ENCODE assay signal across 9 mouse cellular contexts in the genomic region with DNA sequence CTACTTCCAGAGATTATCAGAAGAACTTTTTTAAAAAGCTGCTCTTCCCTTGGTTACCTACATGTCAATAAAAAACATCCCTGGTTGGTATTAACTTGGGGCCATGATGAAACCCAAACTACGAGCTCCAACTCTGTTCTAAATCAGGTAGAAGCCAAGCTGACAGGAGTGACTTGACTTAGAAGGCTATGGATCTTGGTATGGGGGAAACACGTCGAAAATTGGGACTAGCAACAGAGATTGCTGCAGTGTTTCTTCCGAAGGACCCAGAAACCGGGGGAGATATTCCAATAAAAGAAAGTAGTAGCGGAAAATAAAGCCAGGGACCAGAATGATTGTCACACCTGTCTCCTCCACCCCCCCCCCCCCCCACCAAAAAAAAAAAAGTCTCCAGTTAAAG. TPM values are rescaled to one million over a fixed set of nuclear protein-coding genes. Genes with fewer than 3 reads are reported as not detected.
DNase-seq lines count a peak whose midpoint lies in the region; ATAC-seq and TF ChIP-seq lines count a peak whose summit lies in the region.
"Had no signal": no experiment of that assay in that cellular context is flagged by ENCODE, and none has a peak within 500 bp of the region (broad histone marks: within the 10 kb centered on the region; RNA-seq: fewer than 3 reads in every experiment).

No protein-coding gene starts in this region.

- H3K4me1 ChIP-seq in heart, embryonic 16.5 days (ENCODE audit: control insufficient read depth, insufficient read depth, low read length) = peaks cover 15% of the 10 kb centered on the region
- H3K4me1 ChIP-seq in brown adipose tissue, adult 24 weeks (ENCODE audit: control insufficient read depth, insufficient read depth, insufficient read length, low read length) = no peaks in the 10 kb centered on the region
- peaks cover 12% of the 10 kb centered on the region for H3K4me1 ChIP-seq in hindbrain, embryonic 16.5 days (ENCODE audit: control insufficient read depth, insufficient read depth, low read depth, low read length)
- H3K4me1 ChIP-seq in midbrain, embryonic 13.5 days (replicated peaks) = peaks cover 21% of the 10 kb centered on the region
- no peaks in the 10 kb centered on the region; the same call in 1 of the 2 replicates for H3K4me1 ChIP-seq in cerebellum, adult 2 months (ENCODE audit: control insufficient read depth, insufficient read depth, low read length)

- TF ChIP-seq CTCF in cerebellum, adult 2 months (IDR thresholded peaks at IDR 0.05; ENCODE audit: borderline replicate concordance, insufficient read depth, low read depth, low read length) = no peak

- H3K36me3 ChIP-seq in heart, embryonic 16.5 days (ENCODE audit: control insufficient read depth, insufficient read depth) = peaks cover 6% of the 10 kb centered on the region
- peaks cover 5% of the 10 kb centered on the region for H3K36me3 ChIP-seq in hindbrain, embryonic 16.5 days (ENCODE audit: control insufficient read depth, insufficient read depth, low read length)
- peaks cover 8% of the 10 kb centered on the region for H3K36me3 ChIP-seq in midbrain, embryonic 13.5 days

- DNase-seq in heart, postnatal 25 days (ENCODE audit: low spot score) = no peak
- no peak for DNase-seq in left cerebral cortex, adult 18-20 months (ENCODE audit: low spot score in 2 of 2)
- DNase-seq in cerebellum, postnatal 25 days = no peak
- no peak for DNase-seq in cerebellum, adult 2 months

- peak overlapping the region; percentile 61 for H3K4me3 ChIP-seq in heart, embryonic 16.5 days (ENCODE audit: low read length)
- H3K4me3 ChIP-seq in brown adipose tissue, adult 24 weeks (ENCODE audit: insufficient read depth, low read depth, low read length) = peak overlapping the region; percentile 56
- H3K4me3 ChIP-seq in hindbrain, embryonic 16.5 days (ENCODE audit: low read length) = peak overlapping the region; percentile 30
- peak overlapping the region; percentile 50 for H3K4me3 ChIP-seq in midbrain, embryonic 13.5 days (replicated peaks)
- no peak overlapping the region for H3K4me3 ChIP-seq in cerebellum, adult 2 months (replicated peaks; ENCODE audit: insufficient read depth, low read depth, low read length)

- no peak for ATAC-seq in heart, embryonic 16.5 days (replicated peaks; ENCODE audit: extremely low read depth, insufficient read depth, low FRiP score)
- ATAC-seq in hindbrain, embryonic 16.5 days = no peak
- ATAC-seq in midbrain, embryonic 13.5 days = no peak

- peak overlapping the region; percentile 74 for H3K4me2 ChIP-seq in heart, embryonic 16.5 days (ENCODE audit: low read depth, low read length)
- peak overlapping the region; percentile 75 for H3K4me2 ChIP-seq in hindbrain, embryonic 16.5 days (ENCODE audit: low read length)
- peak overlapping the region; percentile 76; the same call in 1 of the 2 replicates for H3K4me2 ChIP-seq in midbrain, embryonic 13.5 days (replicated peaks)

- H3K27me3 ChIP-seq in heart, embryonic 16.5 days (ENCODE audit: control insufficient read depth, insufficient read depth, low read length) = peaks cover 43% of the 10 kb centered on the region
- peaks cover 35% of the 10 kb centered on the region for H3K27me3 ChIP-seq in hindbrain, embryonic 16.5 days (replicated peaks; ENCODE audit: control insufficient read depth, insufficient read depth, low read length)
- peaks cover 90% of the 10 kb centered on the region for H3K27me3 ChIP-seq in midbrain, embryonic 13.5 days
- H3K27me3 ChIP-seq in cerebellum, adult 2 months (ENCODE audit: control insufficient read depth, insufficient read depth, low read length) = peaks cover 12% of the 10 kb centered on the region; the same call in 1 of the 2 replicates

- intact Hi-C loops in heart, postnatal 25 days (cut with DNase I) = no loop called here

- peaks cover 7% of the 10 kb centered on the region for H3K9me3 ChIP-seq in heart, embryonic 16.5 days (replicated peaks; ENCODE audit: control insufficient read depth, low read length)
- H3K9me3 ChIP-seq in hindbrain, embryonic 16.5 days (ENCODE audit: control insufficient read depth, low read length) = no peaks in the 10 kb centered on the region
- H3K9me3 ChIP-seq in midbrain, embryonic 13.5 days = no peaks in the 10 kb centered on the region

- no peak for TF ChIP-seq POLR2A in cerebellum, adult 2 months (IDR thresholded peaks at IDR 0.05; ENCODE audit: borderline replicate concordance, insufficient read depth, low read length)

- H3K9ac ChIP-seq in heart, embryonic 16.5 days (ENCODE audit: low read length) = no peak overlapping the region
- H3K9ac ChIP-seq in hindbrain, embryonic 16.5 days (ENCODE audit: low read depth, low read length) = no peak overlapping the region
- H3K9ac ChIP-seq in midbrain, embryonic 13.5 days (replicated peaks) = no peak overlapping the region

- 12% methylated on average over 6 of the region's 6 CpGs for WGBS in heart, embryonic 16.5 days
- 6% methylated on average over 6 of the region's 6 CpGs for WGBS in hindbrain, embryonic 16.5 days
- WGBS in midbrain, embryonic 13.5 days = 5% methylated on average over 6 of the region's 6 CpGs
- WGBS in cerebellum, adult 2 months = 35% methylated on average over 6 of the region's 6 CpGs

- H3K27ac ChIP-seq in heart, embryonic 16.5 days (ENCODE audit: low read length) = no peak overlapping the region
- H3K27ac ChIP-seq in brown adipose tissue, adult 24 weeks (replicated peaks; ENCODE audit: low read depth, low read length) = no peak overlapping the region
- H3K27ac ChIP-seq in hindbrain, embryonic 16.5 days (ENCODE audit: low read depth, low read length) = no peak overlapping the region
- no peak overlapping the region for H3K27ac ChIP-seq in midbrain, embryonic 13.5 days
- H3K27ac ChIP-seq in cerebellum, adult 2 months (ENCODE audit: insufficient read depth, low read length) = no peak overlapping the region

RNA-seq across cellular contexts. Expression of a gene that starts 5.5 kb away (rescaled TPM):
- polyA plus RNA-seq in heart, embryonic 16.5 days (2015; fragmentation: Nextera tagmentation; extraction: Ambion mirVana) = 0.26 TPM in 1 of 2 replicates, not detected in the other
- under 1 TPM; 0.36 to 0.42 TPM for total RNA-seq in heart, postnatal 25 days (2021)
- not detected in 2 replicates for polyA plus RNA-seq in brown adipose tissue, adult 24 weeks (2012; ENCODE audit: insufficient read depth, insufficient read length, missing spikeins)
- 0.06 and 0.14 TPM in 2 replicates for polyA plus RNA-seq in hindbrain, embryonic 16.5 days (2015; fragmentation: Nextera tagmentation; extraction: Ambion mirVana)
- 0.24 and 0.28 TPM in 2 replicates for polyA plus RNA-seq in midbrain, embryonic 13.5 days (2015; fragmentation: Nextera tagmentation; extraction: Ambion mirVana)
- total RNA-seq in left cerebral cortex, adult 18-20 months (2021) = 10 to 100 TPM; 11.4 to 14.3 TPM
- polyA plus RNA-seq in cerebellum, adult 2 months (2012; rRNA removed) = 2.5 and 3.3 TPM in 2 replicates
- polyA plus RNA-seq: inflammation-experienced regulatory T-cells, adult 6 months had no signal

RNA-seq across cellular contexts. Expression of a gene that starts 11.5 kb away (rescaled TPM):
- 13.8 and 15.8 TPM in 2 replicates for polyA plus RNA-seq in heart, embryonic 16.5 days (2015; fragmentation: Nextera tagmentation; extraction: Ambion mirVana)
- total RNA-seq in heart, postnatal 25 days (2021) = 10 to 100 TPM; 65.2 to 72.8 TPM
- polyA plus RNA-seq in brown adipose tissue, adult 24 weeks (2012; ENCODE audit: insufficient read depth, insufficient read length, missing spikeins) = 26.7 and 42.4 TPM in 2 replicates
- polyA plus RNA-seq in hindbrain, embryonic 16.5 days (2015; fragmentation: Nextera tagmentation; extraction: Ambion mirVana) = 14.0 and 15.6 TPM in 2 replicates
- polyA plus RNA-seq in midbrain, embryonic 13.5 days (2015; fragmentation: Nextera tagmentation; extraction: Ambion mirVana) = 33.9 and 34.2 TPM in 2 replicates
- total RNA-seq in left cerebral cortex, adult 18-20 months (2021) = 10 to 100 TPM; 53.8 to 58.2 TPM
- 36.2 and 46.9 TPM in 2 replicates for polyA plus RNA-seq in cerebellum, adult 2 months (2012; rRNA removed)

RNA-seq across cellular contexts. Expression of a gene that starts 16.1 kb away (rescaled TPM):
- 194 and 201 TPM in 2 replicates for polyA plus RNA-seq in heart, embryonic 16.5 days (2015; fragmentation: Nextera tagmentation; extraction: Ambion mirVana)
- 100 to 1,000 TPM; 100 to 105 TPM for total RNA-seq in heart, postnatal 25 days (2021)
- 194 and 268 TPM in 2 replicates for polyA plus RNA-seq in brown adipose tissue, adult 24 weeks (2012; ENCODE audit: insufficient read depth, insufficient read length, missing spikeins)
- 177 and 182 TPM in 2 replicates for polyA plus RNA-seq in hindbrain, embryonic 16.5 days (2015; fragmentation: Nextera tagmentation; extraction: Ambion mirVana)
- 189 and 191 TPM in 2 replicates for polyA plus RNA-seq in midbrain, embryonic 13.5 days (2015; fragmentation: Nextera tagmentation; extraction: Ambion mirVana)
- total RNA-seq in left cerebral cortex, adult 18-20 months (2021) = 10 to 100 TPM; 81.2 to 85.1 TPM
- polyA plus RNA-seq in cerebellum, adult 2 months (2012; rRNA removed) = 124 and 126 TPM in 2 replicates
